Mouse (Mus musculus) activated CD4-positive, CD25-positive, alpha-beta regulatory T cell, adult 4 months (primary cell): ENCODE measurements around the gene Ykt6. TPM values are rescaled to one million over a fixed set of nuclear protein-coding genes. Genes with fewer than 3 reads are reported as not detected.
"Not testable (repeated sequence)": the region's sequence is repeated elsewhere in the genome, so short reads cannot be mapped to it uniquely, and the experiment has no call there.

Experiments
- ATAC-seq: one replicate; pipeline ENCODE4 v1.8.0; 2017
- polyA plus RNA-seq, 2 experiments: library from polyadenylated mRNA; unstranded; fragments of 100-300 nt; shearing (Covaris generic); gene quantifications; one replicate each; pipeline ENCODE4 v1.2.1; 2017

Ykt6 gene
- polyA plus RNA-seq = 10 to 100 TPM; 25.6 to 26.7 TPM

GRCm38 (mm10) chr11:5955546-5956276, at the start of gene Ykt6:
Gene Ykt6 (plus strand): TSS chr11:5955693.
- ATAC-seq = peak; percentile 78

- ATAC-seq = no peak
Measured at GRCm38 (mm10) chr11:5905778-5906518, 49.5 kb upstream of the Ykt6 start.

GRCm38 (mm10) chr11:5907096-5907495, 48.4 kb upstream of the Ykt6 start:
- ATAC-seq = no peak

- ATAC-seq = no peak
Measured at GRCm38 (mm10) chr11:5908642-5909041, 46.9 kb upstream of the Ykt6 start.

GRCm38 (mm10) chr11:5912635-5913034, 42.9 kb upstream of the Ykt6 start:
- ATAC-seq = no peak

- ATAC-seq = no peak
Measured at GRCm38 (mm10) chr11:5913256-5913655, 42.2 kb upstream of the Ykt6 start.

- ATAC-seq = no peak
Measured at GRCm38 (mm10) chr11:5913936-5914335, 41.6 kb upstream of the Ykt6 start.

- no peak for ATAC-seq
Measured at GRCm38 (mm10) chr11:5914940-5915339, 40.6 kb upstream of the Ykt6 start.

GRCm38 (mm10) chr11:5915429-5916177, 39.9 kb upstream of the Ykt6 start:
- no peak for ATAC-seq

- ATAC-seq = no peak
Measured at GRCm38 (mm10) chr11:5916178-5916548, 39.3 kb upstream of the Ykt6 start.

- ATAC-seq = no peak
Measured at GRCm38 (mm10) chr11:5918111-5918510, 37.4 kb upstream of the Ykt6 start.

GRCm38 (mm10) chr11:5919606-5920005, 35.9 kb upstream of the Ykt6 start:
- no peak for ATAC-seq

GRCm38 (mm10) chr11:5920323-5920960, 35.1 kb upstream of the Ykt6 start:
- no peak for ATAC-seq

GRCm38 (mm10) chr11:5924699-5925098, 30.8 kb upstream of the Ykt6 start:
- ATAC-seq = no peak

GRCm38 (mm10) chr11:5926696-5927220, 28.7 kb upstream of the Ykt6 start:
- no peak for ATAC-seq

- ATAC-seq = no peak
Measured at GRCm38 (mm10) chr11:5930578-5930977, 24.9 kb upstream of the Ykt6 start.

- not testable (repeated sequence) for ATAC-seq
Measured at GRCm38 (mm10) chr11:5931947-5932346, 23.5 kb upstream of the Ykt6 start.

GRCm38 (mm10) chr11:5934531-5934930, 21.0 kb upstream of the Ykt6 start:
- not testable (repeated sequence) for ATAC-seq

- ATAC-seq = no peak
Measured at GRCm38 (mm10) chr11:5942966-5943365, 12.5 kb upstream of the Ykt6 start.

- ATAC-seq = no peak
Measured at GRCm38 (mm10) chr11:5945096-5945495, 10.4 kb upstream of the Ykt6 start.

GRCm38 (mm10) chr11:5947796-5948195, 7.7 kb upstream of the Ykt6 start:
- ATAC-seq = no peak

- no peak for ATAC-seq
Measured at GRCm38 (mm10) chr11:5948546-5949250, 6.8 kb upstream of the Ykt6 start.
